Mouse (Mus musculus) layer of hippocampus, adult 9-10 months (tissue): ENCODE results near the gene Nrbf2.
A peak's percentile ranks its signal among the peaks of the same experiment; 100 is the strongest.

ENCODE experiments used
- DNase-seq: peaks from one replicate; pipeline ENCODE4 v3.0.0; 2022; ENCODE audit warnings: low spot score

The Nrbf2 gene

DNA sequence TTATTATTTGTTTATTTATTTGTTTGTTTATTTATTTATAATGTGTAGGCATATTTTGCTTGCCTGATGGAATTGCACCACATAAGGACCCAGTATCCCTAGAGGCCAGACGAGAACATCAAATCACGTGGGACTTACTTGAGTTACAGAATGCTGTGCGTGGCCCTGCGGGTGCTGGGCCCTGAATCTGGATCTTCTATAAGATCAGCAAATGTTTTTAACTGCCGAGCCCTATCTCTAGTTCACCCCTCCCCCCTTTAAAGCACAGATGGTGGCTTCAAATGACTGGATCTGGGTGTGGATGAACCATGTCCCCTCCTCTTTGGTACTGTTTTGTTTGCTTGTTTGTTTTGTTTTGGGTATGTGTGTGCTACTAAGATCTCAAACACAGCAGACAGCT lies 10.2 kb upstream of the Nrbf2 start:
- DNase-seq: no peak

DNA sequence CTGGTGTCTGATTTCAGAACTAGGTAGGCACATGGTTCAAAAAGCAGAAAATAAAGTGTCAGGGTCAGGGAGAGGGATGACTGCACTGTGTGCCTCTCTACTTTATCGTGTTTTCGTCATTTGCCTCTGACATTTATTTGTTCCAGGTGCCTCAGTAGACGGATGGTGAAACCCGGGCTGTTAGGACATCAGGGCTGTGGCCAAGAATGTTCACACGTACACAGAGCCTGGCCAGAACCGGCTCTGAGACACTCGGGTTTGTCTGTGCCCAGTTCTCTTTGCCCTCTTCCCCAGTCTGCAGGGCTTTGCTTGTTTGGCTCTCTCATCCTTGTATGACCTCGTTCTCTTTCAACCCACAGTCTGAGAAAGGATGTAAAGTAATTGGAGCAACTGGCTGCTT lies 6.0 kb upstream of the Nrbf2 start:
- DNase-seq: no peak

DNA sequence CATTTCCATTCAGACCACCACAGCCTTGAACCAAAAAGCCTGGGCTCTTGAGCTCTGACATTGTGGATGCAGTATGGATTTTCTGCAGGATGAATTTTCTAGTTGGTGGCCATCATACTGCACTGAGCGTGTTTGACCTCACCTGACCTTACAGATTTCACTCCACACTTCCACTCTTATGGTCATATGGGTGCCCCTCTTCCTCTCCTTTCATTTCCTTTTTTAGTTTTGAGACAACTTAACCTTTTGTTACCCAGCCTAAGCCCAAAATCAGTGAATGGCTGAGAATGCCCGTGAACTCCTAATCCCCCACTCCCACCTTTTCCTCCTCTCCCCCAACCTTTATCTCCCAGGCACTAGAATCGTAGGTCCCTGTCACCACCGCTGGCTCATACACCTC lies 5.5 kb upstream of the Nrbf2 start:
- DNase-seq: no peak

DNA sequence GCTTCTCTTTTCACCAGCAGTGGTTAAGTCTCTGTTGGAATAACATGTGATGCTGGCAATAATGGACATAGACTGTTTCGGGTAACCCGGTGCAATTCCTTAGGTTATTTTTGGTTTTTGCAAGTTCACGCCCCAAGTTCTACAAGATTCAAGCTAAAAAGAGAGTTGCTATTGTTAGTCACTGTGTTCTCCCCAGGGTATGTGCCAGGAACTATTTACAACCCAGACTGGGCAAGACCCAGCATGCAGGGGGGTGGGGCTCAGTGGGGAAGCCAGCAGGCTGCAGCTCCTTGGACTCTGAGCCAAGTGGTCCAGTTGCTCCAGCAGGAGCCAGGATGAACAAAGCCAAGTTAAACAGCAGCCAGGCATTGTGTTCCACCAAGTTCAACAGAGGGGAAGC lies 2.8 kb upstream of the Nrbf2 start:
- no peak for DNase-seq

DNA sequence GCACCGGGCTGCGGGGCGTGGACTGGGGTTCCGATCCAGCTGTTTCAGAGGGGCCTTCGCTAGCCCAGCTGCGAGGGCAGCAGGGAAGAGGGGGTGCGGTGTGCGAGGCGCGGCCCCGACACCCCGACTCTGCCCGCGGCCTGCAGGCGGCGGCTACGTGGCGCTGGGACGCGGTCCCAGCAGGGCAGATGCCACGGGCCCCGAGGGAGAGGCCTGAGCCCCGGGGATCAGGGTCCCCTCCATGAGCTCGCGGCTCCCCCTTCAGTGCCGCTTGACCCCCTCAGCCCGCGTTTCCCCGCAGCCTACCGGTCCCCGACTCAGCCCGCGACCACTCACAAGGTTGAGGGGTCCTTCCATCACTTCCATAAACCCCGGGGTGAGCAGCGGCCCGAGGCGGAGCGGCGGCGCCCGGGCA lies 337 bp downstream of the Nrbf2 start:
- DNase-seq: no peak

DNA sequence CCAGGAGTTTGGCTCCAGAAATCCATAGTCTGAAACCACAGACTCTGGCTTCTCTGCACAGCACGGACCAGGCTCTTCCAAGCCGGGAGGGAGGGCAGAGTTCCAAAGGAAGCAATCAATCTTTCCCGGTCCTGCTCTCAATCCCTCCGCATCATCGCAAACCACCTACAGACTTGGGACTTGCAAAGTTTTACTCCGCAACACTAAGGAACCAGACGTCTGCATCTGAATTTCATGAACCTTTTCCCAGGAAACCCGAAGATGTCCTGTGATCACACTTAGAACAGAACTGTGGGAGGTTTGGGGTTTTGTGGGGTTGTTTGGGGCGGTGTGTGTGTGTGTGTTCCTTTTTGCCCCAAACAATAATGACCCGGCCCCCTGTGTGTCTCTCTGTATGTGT lies 794 bp downstream of the Nrbf2 start:
- no peak for DNase-seq

DNA sequence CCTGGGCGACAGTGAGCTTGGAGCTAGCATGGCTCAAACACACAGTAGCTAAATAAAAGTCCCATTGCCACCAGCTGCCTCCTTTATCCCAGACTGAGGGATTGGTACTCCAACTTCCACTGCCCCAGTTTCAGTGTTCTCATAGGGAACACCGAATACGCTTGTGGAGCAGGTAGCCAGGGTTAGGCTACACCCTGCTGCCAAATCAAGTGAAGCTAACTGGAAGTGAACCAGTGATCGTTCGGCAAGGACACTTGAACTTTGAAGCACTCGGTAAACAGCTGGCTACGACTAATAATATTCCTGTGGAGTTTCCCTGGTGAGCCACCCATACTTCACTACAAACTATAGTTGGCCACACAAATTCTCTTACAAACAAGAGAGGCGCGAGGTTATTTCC lies 1.6 kb downstream of the Nrbf2 start:
- DNase-seq: no peak

DNA sequence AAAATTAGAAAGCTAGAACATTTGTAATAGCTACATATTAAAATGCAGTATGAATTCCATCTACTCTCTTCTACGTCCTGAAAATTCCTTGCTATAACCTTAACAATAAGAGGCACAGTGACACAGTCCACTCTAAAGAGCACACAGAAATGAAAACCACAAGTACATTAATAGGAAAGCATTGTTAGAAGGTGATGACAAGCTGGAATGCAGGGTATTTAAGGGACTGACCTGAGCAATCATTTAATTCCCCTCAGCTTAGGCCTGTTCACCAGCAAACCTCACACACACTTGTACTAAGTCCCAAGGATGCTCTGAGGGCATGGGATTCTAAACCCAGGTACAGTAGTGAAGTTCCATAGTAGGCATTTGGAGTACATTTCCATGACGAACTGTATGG lies 2.6 kb downstream of the Nrbf2 start:
- no peak for DNase-seq

DNA sequence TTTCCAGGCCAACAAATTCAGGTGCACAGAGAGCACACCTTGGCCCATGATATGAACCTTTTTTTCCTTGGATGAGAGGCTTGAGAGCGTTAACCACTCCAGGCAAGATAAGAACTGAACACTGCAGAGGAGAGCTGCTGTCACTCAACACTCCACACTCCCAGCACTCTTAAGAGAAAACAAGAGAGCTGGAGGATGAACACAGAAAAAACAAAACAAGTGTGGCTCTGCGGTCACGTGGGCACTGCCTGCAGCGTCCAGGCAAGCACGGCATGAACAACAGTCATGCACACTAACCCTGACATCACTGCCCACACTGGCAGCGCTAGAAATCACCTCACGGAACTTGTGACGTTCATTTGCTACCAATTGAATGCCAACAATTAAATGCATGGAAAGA lies 3.3 kb downstream of the Nrbf2 start:
- DNase-seq: no peak

DNA sequence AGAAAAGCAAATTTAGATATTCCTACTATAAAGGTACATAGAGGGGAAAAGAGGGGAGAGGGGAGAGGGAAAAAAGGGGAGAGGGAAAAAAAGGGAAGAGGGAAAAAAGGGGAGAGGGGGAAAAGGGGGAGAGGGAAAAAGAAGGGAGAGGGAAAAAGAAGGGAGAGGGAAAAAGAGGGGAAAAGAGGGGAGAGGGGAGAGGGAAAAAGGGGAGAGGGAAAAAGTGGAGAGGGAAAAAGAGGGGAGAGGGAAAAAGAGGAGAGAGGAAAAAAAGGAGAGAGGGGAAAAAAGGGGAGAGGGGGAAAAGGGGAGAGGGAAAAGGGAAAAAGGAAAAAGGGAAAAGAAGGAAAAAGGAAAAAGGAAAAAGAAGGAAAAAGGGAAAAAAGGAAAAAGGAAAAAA lies 9.2 kb downstream of the Nrbf2 start:
- no peak for DNase-seq

DNA sequence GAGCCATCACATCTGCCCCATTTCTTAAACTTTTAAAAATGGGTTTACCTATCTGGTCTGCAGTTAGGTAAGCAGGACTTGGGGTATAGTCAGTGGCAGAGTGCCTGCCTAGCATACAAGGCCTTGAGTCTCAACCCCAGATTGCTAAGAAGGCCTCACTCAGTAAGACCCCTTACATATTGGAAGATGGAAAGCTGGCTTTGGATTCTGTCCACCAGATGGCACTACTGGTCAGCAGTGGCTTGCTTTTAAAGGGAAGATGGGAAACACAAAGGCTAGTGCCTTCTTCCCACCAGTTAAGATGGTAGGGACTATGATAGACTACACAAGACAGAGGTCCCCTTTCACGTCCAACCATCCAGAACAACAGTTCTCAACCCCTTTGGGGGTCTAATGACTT lies 20.3 kb downstream of the Nrbf2 start:
- DNase-seq: no peak

DNA sequence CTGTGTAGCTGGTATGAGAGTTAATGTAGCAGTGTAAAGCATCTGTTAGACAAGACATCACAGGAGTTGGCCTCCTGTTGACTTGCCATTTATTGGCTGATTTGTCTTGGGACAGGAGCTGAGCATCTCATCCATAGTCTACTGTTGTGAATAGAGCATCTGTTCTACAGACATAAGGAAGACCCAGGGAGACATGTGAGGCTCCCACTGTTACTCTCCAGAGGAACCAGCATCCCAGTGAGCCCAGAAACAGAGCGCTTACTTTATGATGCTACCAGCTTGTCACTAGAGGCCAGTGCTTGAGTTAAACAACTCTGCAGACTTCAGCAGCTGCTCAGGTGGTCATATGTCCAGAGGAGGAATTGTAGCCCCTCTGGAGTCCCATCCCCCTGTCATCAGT lies 32.0 kb downstream of the Nrbf2 start:
- DNase-seq: no peak

DNA sequence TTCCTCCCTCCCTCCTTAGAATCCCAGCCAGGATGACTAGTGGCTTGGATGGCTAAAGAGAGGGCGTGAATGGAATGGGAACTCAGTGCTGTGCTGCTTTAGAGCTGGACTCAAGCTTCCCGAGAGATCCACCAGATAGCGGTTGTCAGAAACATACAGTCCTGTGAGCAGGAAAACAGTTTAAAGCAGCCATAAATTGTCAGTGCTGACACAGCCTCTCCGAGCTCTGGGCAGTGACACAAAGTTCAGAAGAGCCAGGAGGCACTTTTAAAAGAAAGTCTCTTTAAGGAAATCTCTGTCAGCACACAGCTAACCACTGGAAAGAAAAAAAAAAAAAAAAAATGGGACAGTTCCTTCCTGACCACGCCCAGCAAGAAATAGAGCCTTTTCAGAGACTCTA lies 32.8 kb downstream of the Nrbf2 start:
- no peak for DNase-seq

DNA sequence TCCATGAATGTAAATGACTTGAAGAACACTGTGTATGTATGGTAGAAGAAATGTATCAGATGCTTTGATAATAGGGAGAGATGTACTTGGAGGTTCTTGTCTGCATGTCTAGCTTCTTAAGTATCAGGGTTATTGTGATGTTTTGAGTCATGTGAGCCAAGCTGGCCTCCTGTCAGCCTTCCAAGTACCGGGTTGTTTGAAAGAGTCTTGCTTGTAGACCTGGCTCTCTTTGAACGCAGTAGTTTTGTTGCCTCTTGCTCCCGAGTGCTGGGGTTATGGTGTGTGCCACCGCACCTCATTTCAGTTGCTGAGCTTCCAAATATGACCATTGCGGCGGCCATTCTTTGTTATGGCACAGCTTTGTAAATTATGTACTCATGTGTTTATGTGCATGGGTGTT lies 34.3 kb downstream of the Nrbf2 start:
- no peak for DNase-seq

DNA sequence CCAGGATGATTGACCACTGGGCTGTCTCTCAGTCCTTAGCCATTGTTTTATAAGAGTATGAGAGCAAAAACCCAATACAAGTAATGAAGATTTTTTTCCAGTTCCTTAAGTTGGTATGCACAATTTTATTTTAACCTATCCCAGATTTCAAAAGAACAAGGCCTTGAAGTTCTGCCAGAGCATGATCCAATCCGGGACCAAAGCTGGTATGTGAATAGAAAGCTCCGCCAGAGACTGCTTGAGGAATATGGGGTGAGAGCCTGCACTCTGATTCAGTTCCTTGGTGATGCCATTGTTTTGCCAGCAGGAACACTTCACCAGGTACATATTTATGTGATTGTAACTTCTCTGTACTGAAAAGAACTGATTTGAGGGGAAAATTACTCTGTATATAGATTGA lies 35.6 kb downstream of the Nrbf2 start:
- no peak for DNase-seq

DNA sequence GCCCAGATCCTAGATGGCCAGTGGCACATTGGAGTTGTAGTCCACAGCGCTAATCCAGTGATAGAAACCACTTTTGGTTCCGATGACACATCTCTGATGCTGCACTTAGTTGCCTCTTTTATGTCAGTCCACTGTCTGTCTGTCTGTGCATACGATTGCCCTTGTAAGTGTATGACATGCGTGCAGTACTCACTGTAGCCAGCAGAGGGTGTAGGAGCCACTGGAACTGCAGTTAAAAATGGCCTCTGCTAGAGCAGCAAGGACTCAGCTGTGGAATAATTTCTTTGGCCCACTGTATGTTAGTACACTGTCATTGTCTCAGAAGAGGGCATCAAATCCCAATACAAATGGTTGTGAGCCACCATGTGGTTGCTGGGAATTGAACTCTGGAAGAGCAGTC lies 38.0 kb downstream of the Nrbf2 start:
- no peak for DNase-seq

DNA sequence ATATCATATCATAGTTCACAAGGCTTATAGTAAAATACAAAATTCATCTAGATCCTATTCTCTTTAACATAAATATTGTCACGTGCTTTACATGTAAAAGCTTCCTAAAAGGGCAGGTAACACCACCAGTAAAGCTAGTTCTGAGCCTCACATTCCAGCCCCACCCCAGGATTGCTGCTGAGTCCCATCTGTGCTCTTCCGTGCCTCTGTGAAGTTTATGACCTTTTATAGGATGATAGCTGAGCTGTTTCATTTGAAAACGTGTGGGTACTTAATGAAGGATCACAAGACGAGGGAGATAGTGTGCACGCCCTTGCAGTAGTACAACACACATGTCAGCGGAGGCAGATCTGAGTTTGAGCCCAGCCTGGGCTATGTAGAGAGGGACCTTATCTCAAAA lies 54.7 kb downstream of the Nrbf2 start:
- no peak for DNase-seq

DNA sequence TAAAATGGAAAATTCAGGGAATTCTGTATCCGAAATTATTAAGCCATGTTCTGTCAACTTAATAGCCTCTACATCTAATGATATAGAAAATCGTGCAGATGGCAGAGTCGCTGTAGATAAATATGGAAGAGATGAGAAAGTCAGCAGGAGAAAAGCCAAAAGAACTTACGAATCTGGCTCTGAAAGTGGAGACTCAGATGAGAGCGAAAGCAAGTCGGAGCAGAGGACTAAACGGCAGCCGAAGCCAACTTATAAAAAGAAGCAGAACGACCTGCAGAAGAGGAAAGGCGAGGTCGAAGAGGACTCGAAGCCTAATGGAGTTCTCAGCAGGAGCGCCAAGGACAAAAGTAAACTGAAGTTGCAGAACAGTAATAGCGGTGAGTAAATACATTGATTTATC lies 58.6 kb downstream of the Nrbf2 start:
- DNase-seq: no peak

DNA sequence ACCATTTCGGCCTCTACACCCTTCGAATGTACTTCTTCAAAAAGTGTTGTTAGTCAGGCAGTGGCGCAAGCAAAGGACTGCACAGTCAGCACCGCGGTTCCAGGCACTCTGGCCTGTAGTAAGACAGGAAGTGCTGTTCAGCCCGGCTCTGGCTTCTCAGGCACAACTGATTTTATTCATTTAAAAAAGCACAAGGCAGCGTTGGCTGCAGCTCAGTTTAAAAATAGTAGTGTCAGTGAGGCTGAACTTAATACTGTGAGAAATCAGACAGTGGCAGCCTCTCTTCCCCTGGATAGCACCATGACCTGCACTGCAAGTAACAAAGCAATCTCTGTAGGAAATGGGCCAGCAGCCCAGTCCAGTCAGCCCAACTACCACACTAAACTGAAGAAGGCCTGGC lies 59.0 kb downstream of the Nrbf2 start:
- peak; percentile 44 for DNase-seq

DNA sequence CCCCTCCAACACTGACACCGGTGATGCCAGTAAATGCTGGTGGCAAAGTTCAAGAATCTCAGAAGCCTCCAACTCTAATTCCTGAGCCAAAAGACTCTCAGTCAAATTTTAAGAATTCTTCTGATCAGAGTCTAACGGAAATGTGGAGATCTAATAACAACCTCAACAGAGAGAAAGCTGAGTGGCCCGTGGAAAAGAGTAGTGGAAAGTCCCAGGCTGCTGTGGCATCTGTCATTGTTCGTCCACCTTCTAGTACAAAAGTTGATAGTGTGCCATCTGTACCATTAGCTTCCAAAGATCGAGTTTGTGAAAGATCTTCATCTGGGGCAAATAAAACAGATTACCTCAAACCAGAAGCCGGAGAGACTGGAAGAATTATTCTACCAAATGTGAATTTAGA lies 59.6 kb downstream of the Nrbf2 start:
- no peak for DNase-seq

DNA sequence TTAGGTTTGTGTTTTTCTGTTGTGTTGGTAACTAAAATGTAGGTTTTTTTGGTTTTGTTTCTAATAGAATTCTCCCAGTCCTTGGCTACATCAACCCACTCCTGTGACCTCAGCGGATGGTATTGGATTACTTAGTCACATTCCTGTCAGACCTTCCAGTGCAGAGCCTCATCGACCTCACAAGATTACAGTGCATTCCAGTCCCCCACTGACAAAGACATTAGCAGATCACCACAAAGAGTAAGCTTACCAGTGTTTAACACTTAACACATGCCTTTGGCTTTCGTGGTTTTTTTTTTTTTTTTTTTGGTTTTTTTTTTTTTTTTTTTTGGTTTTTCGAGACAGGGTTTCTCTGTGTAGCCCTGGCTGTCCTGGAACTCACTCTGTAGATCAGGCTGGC lies 61.2 kb downstream of the Nrbf2 start:
- no peak for DNase-seq

DNA sequence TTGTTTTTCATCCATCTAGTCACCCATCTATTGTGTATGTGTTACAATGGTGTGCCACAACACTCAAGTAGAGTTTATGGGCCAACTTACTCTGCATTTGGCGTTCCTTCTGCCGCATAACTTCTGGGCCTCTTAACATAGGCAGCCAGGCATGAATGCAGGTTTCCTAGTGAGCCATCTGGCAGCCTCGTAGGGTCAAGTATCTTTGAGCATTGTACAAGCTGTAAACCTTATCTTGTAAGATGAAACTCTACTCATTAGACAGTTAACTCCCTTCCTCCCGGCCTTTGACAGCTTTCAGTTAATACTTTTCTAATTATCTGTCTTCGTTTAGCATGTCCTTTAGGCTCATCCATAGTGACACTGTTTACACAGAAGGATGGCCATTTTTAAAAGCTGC lies 63.8 kb downstream of the Nrbf2 start:
- no peak for DNase-seq

DNA sequence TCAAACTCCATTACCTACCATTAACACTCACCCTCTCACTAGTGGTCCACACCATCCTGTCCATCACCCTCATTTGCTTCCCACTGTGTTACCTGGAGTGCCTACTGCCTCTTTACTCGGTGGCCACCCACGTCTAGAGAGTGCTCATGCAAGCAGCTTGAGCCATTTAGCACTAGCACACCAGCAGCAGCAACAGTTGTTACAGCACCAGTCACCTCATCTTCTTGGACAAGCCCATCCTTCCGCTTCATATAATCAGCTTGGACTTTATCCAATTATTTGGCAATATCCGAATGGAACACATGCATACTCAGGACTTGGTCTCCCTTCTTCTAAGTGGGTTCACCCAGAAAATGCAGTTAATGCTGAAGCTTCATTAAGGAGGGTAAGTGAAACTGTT lies 64.9 kb downstream of the Nrbf2 start:
- no peak for DNase-seq

DNA sequence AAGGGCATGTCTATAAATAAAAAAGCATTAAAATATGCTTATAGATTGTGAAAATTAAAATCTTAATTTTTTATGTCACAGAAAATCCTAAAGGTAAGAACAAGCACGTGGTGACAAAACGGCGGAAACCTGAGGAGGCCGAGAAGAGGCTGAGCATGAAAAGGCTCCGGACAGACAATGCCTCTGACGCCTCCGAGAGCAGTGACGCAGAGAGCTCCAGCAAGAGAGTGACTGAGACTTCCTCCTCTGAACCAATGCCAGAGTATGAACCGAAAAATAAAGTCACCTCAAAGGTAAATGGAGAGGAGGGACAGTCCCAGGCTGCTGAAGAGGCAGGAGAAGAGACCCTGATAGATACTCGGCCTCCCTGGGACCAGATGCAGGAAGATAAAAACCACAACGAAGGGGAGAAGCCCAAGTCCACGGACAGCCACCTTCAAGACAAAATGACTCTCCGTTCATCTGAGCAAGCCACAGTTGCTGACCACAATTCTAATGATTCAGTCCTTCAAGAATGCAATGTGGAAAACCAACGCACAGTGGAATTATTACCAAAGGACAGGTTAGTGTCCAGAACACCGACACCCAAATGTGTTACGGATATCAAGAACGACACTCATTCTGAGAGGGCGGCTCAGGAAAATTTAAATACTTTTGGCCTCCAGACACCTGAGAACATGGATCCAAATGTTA lies 66.1 kb downstream of the Nrbf2 start:
- DNase-seq: no peak

DNA sequence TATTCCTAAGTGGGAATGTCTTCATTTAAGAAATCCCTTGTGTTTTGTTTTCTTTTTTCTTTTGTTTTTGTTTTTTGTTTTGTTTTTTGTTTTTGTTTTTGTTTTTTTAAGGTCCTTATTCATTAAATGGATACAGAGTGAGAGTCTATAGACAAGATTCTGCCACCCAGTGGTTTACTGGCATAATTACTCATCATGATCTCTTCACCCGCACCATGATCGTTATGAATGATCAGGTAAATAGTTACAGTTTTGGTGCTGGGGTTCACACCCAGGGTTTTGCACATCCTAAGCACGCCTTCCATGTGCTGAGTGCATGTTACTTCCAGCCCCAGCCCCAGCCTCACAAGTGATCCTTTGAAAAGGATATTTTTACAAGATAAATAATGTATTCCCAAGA lies 68.2 kb downstream of the Nrbf2 start:
- no peak for DNase-seq
